Mouse (Mus musculus): Measurements from ENCODE around the gene Lypd6. TPM values are rescaled to one million over a fixed set of nuclear protein-coding genes. Genes with fewer than 3 reads are reported as not detected.

Lypd6 gene
- polyA plus RNA-seq, 1 experiment from 2014 or later, result not detected

DNA sequence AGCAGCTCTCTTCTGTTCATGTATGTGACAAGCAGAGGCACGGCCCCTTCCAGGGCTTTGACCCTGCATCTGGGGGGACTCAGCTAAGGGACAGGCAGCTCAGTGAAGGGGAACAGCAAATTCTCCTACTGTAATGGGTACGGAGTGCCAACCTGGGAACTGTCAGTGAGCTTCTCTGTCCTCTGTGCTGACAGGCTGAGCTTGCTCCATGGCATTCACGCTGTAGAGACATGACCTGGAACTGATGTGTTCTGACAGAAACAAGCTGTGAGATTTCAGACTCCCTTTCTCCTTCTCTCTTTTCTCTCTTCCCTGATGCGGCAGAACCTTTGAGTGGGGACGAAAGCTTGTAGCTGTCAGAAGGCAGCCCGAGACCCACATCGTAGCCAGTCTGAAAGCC, 154.3 kb downstream of the Lypd6 start:
- CTCF ChIA-PET, result interaction anchor here (1.3 kb wide), 1 partner anchor 33 kb away, joined by 4 read pairs; no protein-coding TSS in a partner anchor
- no peak for DNase-seq (ENCODE audit: low read depth, low spot score)
- TF ChIP-seq CTCF (IDR thresholded peaks at IDR 0.05), result no peak
- peaks cover 6% of the 10 kb centered on the region for H3K27me3 ChIP-seq
- ATAC-seq, result no peak
- POLR2A ChIA-PET, result no interaction called here
- in situ Hi-C loops (cut with MboI; ENCODE audit: low pct_unique_long_range_greater_than_20kb), result no loop called here

DNA sequence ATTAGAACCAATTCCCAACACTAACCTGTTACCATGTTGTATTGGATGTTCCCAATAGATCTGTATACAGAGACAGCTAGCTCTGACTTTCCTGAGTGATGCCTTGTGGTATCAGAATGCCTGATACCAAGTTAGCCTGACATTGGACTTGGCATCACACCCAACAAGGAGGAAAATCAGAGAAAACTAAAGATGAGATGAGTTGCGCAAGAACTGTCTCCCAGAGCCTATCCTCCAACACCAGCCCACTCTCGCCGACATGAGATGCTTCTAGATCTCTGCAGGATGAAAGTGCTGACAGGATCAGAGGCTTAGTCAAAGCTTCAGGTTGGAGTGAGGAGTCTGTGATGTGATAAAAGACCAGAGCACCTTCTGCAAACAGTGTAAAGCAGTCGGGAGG, 158.8 kb downstream of the Lypd6 start:
- DNase-seq (ENCODE audit: low read depth, low spot score), result no peak
- ChIA-PET POLR2A (interaction anchor here (0.7 kb wide), 1 partner anchor 56 kb away, joined by 3 read pairs; no protein-coding TSS in a partner anchor), CTCF (interaction anchor here (1.4 kb wide), 1 partner anchor 11 kb away, joined by 4 read pairs; no protein-coding TSS in a partner anchor)
- no peak for ATAC-seq
- H3K27me3 ChIP-seq, result peaks cover 6% of the 10 kb centered on the region
- in situ Hi-C loops (cut with MboI; ENCODE audit: low pct_unique_long_range_greater_than_20kb), result no loop called here
- TF ChIP-seq CTCF (IDR thresholded peaks at IDR 0.05), result no peak

DNA sequence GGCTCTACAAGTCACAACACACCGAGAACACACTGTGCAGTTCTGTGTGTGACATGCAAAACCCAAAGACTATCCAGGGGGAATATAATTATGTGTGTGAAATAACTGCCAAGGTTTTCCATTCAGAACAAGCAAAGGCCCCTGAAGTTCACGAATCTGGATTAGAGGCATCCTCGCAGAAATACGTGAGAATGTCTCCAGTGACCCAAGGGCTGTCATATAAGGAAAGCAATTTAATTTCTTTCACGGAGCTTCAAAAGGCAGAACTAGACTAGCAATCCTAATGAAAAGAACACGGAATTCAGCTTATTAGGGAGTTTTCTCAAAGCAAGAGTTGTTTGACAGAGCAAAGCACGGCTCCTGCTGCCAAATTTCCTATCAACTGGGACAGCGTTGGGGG, 167.3 kb downstream of the Lypd6 start:
- ChIA-PET CTCF (no interaction called here), POLR2A (no interaction called here)
- in situ Hi-C loops (cut with MboI; ENCODE audit: low pct_unique_long_range_greater_than_20kb), result no loop called here
- TF ChIP-seq CTCF (IDR thresholded peaks at IDR 0.05), result no peak
- H3K27me3 ChIP-seq, result peaks cover 8% of the 10 kb centered on the region
- no peak for ATAC-seq
- DNase-seq (ENCODE audit: low read depth, low spot score), result no peak

Other genes with a start within 250 kb of the Lypd6 start
- gene Mmadhc, start 230.4 kb downstream of the Lypd6 start, polyA plus RNA-seq (2021), result 116 TPM

Data from Patski (cell line).